Mouse (Mus musculus) kidney, postnatal 36 days (tissue): ENCODE measurements around the gene Rbm47.
"Not testable (repeated sequence)": the region's sequence is repeated elsewhere in the genome, so short reads cannot be mapped to it uniquely, and the experiment has no call there.

Experiments used
- DNase-seq, 2 experiments: peaks; one replicate each; pipeline ENCODE4 v3.0.0; 2021 to 2022; ENCODE audit warnings: mixed read lengths in 2 of 2

Rbm47 gene

GRCm38 (mm10) chr5:66013999-66014398 lies 158.9 kb downstream of the Rbm47 start:
- DNase-seq: peak; percentile 62 to 82

DNA sequence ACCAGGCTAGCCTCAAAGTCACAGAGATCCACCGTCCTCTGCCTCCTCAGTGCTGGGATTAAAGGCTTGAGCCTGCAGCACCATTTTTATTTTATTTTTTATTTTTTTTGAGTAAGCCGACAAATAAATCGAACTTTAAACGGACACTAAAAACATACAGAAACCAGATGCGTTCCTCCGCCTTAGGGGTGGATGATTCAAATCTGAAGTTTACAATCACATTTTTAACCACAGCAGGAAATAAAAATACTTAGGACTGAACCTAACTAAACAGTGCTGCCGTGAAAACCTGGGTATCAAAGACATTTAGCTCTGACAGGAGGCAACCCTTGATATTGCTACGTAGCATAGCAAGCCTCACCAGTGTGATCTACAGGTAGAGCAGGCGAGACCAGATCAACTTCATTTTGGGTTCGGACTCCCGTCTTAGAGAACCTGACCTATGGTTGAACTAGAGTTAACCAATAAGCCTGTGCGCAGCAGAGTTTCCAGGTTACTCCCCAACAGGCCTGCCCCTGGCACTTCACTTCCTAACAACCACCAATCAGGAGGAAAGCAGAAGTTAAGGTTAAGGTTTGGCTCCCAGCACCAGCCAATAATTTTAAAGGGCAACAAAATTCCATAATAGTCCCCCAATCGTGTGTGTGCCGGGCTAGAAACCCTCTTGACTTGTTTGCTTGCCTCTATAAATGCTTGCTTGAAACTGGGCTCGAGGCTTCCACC lies 164.5 kb downstream of the Rbm47 start:
- DNase-seq: no peak

GRCm38 (mm10) chr5:66005041-66005678 lies 167.8 kb downstream of the Rbm47 start:
- peak; percentile 55 to 65 for DNase-seq

DNA sequence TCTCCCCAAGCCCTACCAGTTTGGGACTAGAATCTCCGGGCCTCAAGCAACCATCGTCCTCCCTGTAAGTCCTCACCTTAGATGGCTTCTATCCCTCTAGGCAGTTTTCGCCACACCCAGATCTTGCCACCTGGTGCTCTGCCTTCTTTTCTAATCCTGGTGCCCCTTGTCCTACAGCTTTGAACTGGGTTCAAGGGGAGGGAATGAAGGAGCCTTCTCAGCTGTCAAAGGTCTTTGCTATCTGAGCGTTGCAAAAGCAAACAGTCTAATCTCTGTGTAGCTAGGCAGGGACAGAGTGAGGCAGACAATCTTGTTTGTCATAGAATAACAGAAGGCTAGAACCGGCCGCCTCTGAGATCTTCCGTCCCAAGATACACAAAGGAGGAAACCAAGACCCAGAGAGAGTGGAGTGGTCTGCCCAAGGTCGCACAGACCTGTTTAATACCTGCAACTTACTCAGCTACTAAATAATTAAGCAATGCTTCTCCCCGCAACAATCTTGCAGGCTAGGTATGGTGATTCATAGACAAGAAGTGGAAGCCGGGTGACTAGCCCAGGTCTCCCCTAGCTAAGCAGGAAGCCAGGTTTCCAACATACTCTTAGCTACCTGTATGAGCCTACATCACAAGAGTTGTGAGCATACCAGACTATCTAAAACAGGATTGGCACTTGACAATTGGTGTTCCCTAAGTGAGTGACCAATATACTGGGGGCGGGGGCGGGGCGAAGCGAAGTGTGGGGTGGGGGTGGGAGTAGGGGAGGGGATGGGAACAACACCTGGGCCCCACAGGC lies 168.6 kb downstream of the Rbm47 start, which contains the start of gene 9130230L23Rik:
TSS of gene 9130230L23Rik (minus strand) at position 152 of the 792 bp plus-strand sequence.
- DNase-seq: no peak

DNA sequence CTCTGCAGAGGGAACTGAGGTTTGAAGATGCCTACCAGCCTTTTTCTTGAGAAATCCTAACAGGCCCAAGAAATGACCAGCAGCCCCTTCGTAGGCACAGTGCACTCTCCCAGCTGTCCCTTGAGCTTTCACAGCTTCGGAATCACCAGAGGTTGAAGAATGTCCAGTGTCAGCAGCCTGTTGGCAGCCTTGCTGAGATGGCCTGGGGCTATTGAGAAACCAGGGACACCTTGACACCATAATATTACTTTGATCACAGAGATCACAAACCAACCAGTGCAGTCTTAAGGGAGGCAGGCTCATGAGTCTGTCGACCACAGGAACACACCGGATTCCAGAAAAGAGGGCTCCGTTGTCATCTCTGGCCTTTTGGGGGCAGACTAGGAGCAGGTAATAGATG lies 171.7 kb downstream of the Rbm47 start:
- no peak for DNase-seq

DNA sequence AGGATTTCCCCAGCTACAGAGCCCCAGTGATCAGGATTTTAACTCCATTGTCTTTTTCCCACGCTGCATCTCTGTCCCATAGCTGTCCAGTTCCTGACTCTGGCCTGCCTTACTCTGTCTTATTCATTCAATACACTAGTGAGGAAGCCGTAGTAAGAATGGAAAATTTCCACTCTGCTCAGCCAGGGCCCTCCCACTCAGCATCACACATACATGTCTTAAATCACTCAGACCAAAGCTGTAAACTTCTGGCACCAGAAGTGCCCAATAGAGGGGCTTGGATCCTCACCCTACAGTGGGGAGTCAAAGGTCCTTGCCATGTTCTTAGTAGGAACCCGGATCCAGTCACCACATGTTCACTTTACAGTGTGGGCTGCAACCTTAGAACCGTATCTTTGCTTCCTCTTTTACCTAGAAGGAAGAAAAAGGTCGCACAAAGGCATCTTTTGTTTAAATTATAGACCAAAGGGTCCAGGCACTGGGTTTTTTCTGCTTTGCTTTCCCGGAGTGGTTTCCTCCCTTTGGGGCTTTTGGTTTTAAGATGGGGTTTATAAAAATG lies 172.3 kb downstream of the Rbm47 start:
- no peak for DNase-seq

DNA sequence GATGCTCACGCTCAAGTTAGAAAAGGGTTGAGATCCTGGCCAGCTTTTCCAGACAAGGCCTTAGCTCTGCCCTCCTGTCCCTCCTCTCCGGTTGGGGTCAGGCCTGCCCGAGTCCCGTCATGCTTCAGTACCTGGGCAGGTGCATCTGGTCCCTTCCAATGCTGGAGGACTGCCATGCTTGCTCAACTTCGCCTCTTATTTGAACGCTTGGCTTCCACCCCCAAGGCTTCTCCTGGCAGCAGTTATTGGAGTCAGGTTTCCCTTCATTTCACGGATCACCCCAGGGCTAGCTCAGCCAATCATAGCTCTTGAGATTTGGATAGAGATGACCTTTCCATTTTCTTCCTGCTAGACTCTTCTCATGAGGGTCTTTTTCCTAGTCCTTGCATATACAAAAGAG lies 172.8 kb downstream of the Rbm47 start:
- peak; percentile 89 to 92 for DNase-seq

DNA sequence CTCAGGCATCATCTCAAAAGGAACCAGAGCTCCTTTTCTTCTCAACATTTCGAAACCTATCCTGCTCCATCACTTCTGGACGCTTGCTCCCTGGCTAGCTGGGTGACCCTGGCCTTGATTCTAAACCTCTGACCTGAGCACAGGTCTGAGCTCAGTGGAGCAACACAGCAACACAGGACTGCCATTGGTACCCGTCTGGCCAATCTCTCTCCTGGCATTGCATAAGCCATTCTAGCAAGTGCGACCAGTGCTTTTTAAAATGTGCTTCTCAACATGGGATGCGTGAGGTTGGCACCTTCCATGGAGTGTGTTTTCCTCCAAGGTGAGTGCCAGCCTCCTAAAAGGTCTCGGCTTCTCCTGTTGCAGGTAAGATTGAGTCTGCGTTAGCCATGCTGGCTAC lies 173.8 kb downstream of the Rbm47 start:
- DNase-seq: no peak

DNA sequence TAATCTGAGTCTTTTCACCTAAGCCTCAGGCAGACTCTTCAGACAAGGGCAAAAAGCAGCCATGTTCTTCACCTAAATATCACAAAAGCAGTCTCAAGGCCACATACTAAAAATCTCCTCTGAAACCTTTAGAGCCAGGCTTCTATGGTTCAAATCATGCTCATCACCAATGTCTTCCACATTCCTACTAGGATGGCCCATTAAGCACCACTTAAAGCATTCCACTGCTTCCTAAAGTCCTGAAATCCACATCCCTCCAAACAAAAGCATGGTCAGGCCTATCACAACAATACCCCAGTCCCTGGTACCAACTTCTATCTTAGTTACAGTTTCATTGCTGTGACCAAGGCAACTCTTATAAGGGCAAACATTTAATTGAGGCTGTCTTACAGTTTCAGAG lies 175.1 kb downstream of the Rbm47 start:
- no peak for DNase-seq

DNA sequence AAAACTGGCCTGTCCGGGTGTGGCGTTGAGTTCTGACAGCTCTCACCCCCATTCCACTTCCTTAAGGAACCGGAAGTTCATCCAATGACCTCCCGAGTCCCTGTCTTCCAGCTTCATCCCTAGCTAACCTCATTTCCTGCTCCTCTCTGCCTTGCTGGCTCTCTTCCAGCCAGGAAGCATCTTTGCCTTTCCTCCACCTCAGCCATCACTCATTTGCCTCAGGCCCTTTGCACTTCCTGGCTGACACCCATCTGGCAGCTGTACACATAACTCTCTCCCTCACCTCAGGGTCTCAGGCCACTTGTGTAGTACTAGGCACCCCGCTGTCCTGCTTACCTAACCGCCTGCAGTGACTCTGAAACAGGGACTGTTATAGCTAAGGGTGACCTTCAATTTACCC lies 178.3 kb downstream of the Rbm47 start:
- peak; percentile 73 to 76 for DNase-seq

GRCm38 (mm10) chr5:65991191-65991590 lies 181.7 kb downstream of the Rbm47 start:
- DNase-seq: no peak

DNA sequence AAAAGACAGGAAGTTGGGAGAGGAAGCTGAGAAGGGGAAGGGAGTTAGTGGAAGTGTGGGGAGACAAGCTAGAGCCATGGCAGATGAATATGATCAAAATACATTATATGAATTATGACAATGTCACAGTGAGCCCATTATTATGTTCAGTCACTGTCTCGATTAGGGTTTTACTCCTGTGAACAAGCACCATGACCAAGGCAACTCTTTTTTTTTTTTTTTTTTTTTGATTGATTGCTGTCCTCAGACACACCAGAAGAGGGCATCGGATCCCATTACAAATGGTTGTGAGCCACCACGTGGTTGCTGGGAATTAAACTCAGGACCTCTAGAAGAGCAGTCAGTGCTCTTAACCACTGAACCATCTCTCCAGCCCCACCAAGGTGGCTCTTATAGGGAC lies 185.9 kb downstream of the Rbm47 start:
- not testable (repeated sequence) for DNase-seq

DNA sequence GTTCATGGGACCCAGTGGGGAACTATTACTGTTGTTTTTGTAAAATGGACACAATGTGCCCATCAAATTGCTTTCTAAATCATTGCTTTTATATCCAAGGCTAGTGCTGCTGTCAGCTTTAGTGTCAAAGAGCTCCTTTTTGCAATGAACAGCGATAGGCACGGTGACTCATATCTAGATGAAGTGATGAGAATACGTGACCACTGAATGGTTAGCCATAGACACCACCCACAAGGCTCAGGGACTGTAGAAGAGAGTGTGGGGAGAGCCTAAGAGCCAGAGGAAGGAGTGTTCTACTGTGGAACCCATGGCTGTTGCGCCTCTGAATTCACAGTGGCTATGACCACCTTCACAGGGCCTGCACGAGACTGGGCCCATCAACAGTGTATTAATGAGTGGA lies 186.5 kb downstream of the Rbm47 start:
- DNase-seq: no peak

- no peak for DNase-seq
Measured at GRCm38 (mm10) chr5:65975731-65976130, 197.2 kb downstream of the Rbm47 start.

DNA sequence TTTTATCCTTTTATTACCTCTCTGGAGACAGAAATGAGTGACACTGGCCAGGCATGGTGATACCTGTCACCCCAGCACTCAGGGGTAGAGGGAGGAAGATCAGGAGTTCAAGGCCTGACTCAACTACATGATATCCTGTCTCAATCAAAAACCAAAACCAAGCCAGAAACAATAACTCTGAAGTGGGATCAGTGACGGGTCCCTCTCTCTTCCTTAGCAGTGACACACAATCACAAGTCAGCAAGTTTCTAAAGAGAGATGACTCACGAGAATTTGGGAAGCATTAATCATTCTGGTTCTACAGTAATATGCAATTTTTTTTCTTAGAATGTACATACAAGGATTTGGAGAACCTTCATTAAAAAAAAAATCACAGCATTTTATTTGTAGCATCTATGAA lies 199.7 kb downstream of the Rbm47 start:
- DNase-seq: no peak

GRCm38 (mm10) chr5:65968004-65968403 lies 204.9 kb downstream of the Rbm47 start:
- DNase-seq: no peak

GRCm38 (mm10) chr5:65967091-65967490 lies 205.8 kb downstream of the Rbm47 start:
- no peak for DNase-seq
